Mouse (Mus musculus): ENCODE measurements around the gene Adamts8. TPM values are rescaled to one million over a fixed set of nuclear protein-coding genes. Genes with fewer than 3 reads are reported as not detected.
A peak's percentile ranks its signal among the peaks of the same experiment; 100 is the strongest.

The Adamts8 gene
- total RNA-seq, 2 experiments from 2014 or later, result 8.1 to 16.1 TPM

- DNase-seq, result peak; percentile 45 to 51
- intact Hi-C loops (cut with DNase I), result loop anchor here (2.0 to 10.0 kb wide), 4 partner anchors 77 to 359 kb away; no protein-coding TSS in a partner anchor
These were observed 20.9 kb upstream of the Adamts8 start for GRCm38 (mm10) chr9:30921261-30922103.

GRCm38 (mm10) chr9:30922197-30922894, 20.0 kb upstream of the Adamts8 start, which contains the start of gene Adamts15:
Adamts15 (minus strand) TSS chr9:30922452.
- peak; percentile 82 to 85 for DNase-seq
- intact Hi-C loops (cut with DNase I), result loop anchor here (5.0 to 10.0 kb wide), 3 partner anchors 140 to 360 kb away; no protein-coding TSS in a partner anchor

DNA sequence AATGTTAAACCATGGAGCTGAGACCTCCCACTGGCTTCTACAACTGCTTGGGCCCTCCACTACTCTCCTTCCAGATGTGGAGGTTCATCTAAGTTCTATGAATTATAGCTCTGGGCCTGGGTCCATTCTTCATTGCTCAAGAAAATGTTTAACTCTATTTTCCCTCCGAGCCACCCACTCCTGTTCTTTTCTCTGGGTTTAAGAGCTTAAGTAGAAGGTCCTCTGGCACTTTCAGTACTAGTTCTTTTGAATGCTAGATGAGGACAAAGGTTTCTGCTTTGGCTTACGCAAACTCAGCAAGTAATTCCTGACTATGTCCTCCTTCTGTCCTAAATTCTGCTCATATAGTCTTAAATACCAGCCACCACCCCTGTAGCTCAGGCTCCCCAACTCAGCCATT, 13.6 kb upstream of the Adamts8 start:
- intact Hi-C loops (cut with DNase I), result loop anchor here (10.0 kb wide), 1 partner anchor 194 kb away; no protein-coding TSS in a partner anchor
- no peak for DNase-seq

GRCm38 (mm10) chr9:30932346-30932745, 10.0 kb upstream of the Adamts8 start:
- DNase-seq, result no peak
- intact Hi-C loops (cut with DNase I), result no loop called here

GRCm38 (mm10) chr9:30934827-30935226, 7.5 kb upstream of the Adamts8 start:
- no peak for DNase-seq
- intact Hi-C loops (cut with DNase I), result no loop called here

GRCm38 (mm10) chr9:30936674-30937438, 5.5 kb upstream of the Adamts8 start:
- intact Hi-C loops (cut with DNase I), result loop anchor here (1.0 kb wide), 2 partner anchors 374 to 457 kb away; no protein-coding TSS in a partner anchor
- DNase-seq, result peak; percentile 66 to 81

DNA sequence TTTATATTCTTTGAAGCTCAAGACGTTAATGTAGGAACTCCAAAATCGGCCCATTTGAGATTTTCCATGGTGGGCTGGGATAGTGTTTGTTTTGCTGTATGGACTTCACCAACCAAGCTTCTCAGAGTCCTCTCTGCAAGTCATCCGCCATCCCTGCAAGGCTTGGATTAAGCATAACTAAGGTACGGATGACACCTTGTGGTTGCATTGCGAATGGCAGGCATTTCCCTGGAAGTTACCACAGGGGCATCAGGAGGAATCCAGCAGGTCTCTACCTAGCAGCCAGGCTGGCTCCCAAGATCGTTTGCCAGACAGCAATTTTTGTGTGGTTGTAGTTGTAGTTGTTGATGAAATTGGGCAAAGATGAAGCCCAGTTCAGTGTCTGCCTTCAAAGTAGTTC, 2.0 kb upstream of the Adamts8 start:
- peak; percentile 90 to 94 for DNase-seq
- intact Hi-C loops (cut with DNase I), result loop anchor here (2.0 to 5.0 kb wide), 3 partner anchors 87 to 494 kb away; no protein-coding TSS in a partner anchor

DNA sequence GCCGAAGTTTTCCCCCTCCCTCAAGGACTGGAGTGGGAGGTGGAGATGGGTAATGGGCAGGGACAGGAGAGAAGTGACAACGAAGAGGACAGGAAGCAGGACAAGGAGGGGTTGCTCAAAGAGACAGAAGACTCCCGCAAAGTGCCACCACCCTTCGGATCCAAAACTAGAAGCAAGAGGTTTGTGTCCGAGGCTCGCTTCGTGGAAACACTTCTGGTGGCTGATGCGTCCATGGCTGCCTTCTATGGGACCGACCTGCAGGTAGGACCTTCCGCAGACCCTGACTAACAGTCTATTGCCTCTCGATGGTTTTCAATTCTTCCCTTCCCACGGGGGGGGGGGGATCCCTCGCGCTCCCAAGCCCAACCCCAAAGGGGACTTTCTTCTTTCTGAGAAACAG, 979 bp downstream of the Adamts8 start:
- no peak for DNase-seq
- intact Hi-C loops (cut with DNase I), result loop anchor here (5.0 kb wide), 1 partner anchor 84 kb away; no protein-coding TSS in a partner anchor

DNA sequence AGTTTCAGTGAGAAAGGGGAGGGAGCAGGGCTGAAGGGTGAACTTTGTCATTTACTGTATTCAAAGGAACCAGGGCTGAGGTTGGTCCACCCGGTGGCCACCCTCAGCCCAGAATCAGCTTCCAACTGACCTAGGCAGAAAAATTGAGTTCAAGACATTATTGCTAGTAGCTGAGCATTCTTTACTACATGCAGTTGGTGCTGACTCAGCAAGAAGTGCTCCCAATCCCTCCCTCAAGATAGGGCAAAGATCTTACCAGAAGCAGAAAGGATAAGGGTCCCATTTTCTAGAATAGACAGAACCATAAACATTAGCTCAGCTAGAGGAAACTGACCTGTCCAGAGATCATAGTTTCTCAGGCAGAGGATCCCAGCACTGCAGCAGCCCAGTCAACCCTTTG, 1.9 kb downstream of the Adamts8 start:
- DNase-seq, result no peak
- intact Hi-C loops (cut with DNase I), result loop anchor here (5.0 kb wide), 1 partner anchor 83 kb away; no protein-coding TSS in a partner anchor

DNA sequence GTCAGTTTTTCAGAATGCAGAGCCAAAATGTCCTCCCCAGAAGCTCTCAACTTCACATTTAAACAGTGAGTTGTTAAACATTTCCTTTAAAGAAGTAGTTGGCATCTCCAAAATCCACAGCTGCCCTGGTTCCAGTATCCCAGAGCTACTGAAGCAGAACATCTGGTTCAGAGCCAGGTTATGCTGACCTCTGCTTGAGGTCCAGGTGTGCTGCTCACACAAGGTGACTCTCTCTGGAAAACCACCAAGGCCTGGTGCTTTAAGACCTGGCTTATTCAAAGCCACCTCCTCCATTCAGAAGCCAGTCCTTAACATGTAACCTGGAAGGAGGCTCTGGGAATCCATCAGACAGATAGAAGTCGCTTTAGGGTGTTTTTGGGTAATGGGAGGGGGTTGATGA, 2.9 kb downstream of the Adamts8 start:
- DNase-seq, result no peak
- intact Hi-C loops (cut with DNase I), result no loop called here

DNA sequence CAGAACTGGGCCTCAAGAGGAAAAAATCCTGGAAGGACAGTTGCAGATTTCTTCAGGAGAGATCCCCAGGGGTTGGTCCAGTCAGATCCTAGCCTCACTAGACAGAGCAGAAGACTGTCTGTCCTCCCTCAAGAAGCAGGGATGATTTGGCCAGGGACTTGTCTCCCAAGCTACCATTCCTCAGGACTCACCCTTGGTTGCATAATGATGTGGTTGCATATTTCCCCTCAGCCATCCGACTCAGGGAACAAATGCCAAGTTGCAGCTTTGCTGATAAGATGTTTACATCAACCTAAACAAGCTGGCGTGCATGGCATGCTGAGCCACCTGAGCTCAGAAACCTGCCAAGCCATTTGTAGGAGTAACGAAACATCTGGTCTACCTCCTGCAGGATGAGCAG, 7.1 kb downstream of the Adamts8 start:
- DNase-seq, result peak in 1 of 2 experiments; percentile 10
- intact Hi-C loops (cut with DNase I), result no loop called here

DNA sequence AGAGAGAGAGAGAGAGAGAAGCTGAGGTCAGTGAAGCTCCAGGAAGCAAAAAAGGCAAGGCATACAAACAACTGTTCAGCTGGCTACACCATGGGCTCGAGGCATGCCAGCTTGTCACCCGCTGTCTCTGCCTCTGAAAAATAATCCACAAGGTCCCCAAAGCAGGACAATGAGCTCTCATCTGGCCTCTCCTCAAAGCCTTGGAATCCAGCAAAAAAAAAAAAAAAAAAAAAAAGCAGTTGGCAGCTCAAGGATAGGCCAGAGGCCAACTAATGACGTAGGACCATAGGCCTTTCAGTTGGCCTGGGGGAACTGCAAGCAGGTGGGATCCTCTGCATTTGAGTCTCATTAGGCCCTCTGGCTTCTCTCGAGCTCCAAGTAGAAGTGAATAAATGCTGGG, 7.6 kb downstream of the Adamts8 start:
- intact Hi-C loops (cut with DNase I), result no loop called here
- peak in 1 of 2 experiments; percentile 34 for DNase-seq

DNA sequence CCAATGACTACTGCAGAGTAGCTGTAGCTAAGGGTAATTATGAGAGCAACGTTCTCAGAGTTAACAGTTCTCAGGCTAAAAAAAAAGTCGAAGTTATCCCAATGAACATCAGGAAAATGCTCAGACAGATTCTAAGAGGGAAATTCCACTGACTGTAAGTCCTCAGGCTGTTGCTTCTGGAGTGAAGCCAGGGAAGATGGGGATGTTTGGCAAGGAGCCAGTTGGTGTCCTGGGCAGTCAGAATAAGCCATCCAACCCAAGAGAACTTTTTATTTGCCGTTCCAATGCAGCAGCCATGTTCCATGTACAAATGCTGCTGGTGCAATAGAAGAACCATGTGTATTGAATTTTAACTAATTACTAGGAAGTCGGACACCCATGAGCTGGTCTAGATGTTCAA, 8.2 kb downstream of the Adamts8 start:
- intact Hi-C loops (cut with DNase I), result no loop called here
- peak in 1 of 2 experiments; percentile 51 for DNase-seq

DNA sequence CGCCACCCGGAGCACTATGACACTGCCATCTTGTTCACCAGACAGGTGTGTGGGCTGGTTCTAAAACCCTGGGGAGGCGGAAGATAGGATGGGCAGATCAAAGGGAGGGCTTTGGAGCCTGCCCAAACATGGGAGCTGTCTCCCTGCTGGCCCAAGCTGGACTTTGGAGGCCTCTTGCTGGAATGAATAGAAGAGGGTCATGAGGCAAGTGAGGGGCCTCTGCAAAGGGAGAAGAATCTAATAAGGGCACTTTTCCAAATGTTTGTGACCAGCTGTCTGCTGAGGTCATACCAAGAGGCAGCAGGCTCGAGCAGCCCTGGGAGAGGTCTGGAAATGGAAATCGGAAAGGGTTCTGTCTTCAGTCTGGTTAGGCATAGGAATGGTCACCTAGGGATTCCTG, 9.1 kb downstream of the Adamts8 start:
- DNase-seq, result peak in 1 of 2 experiments; percentile 62
- intact Hi-C loops (cut with DNase I), result no loop called here

GRCm38 (mm10) chr9:30953287-30953686, 10.9 kb downstream of the Adamts8 start:
- DNase-seq, result peak in 1 of 2 experiments; percentile 29
- intact Hi-C loops (cut with DNase I), result no loop called here

GRCm38 (mm10) chr9:30955246-30955645, 12.9 kb downstream of the Adamts8 start:
- DNase-seq, result no peak
- intact Hi-C loops (cut with DNase I), result no loop called here

DNA sequence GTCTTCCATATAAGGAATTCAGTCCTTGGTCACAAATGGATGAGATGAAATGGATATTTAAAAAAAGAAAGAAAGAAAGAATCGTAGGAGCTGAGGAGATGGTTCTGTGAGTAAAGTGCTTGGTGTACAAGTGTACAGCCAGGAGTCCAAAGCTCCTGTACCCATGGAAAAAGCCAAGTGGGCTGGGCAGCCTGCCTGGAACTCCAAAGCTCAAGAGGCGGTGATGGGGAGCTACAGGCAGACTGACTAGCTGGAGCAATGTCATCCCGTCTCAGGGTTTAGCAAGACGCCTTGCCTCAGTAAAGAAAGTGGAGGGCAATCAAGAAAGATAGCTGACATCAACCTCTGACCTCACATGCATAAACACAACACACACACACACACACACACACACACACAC, 21.4 kb downstream of the Adamts8 start:
- DNase-seq, result peak; percentile 64 to 67
- intact Hi-C loops (cut with DNase I), result no loop called here

DNA sequence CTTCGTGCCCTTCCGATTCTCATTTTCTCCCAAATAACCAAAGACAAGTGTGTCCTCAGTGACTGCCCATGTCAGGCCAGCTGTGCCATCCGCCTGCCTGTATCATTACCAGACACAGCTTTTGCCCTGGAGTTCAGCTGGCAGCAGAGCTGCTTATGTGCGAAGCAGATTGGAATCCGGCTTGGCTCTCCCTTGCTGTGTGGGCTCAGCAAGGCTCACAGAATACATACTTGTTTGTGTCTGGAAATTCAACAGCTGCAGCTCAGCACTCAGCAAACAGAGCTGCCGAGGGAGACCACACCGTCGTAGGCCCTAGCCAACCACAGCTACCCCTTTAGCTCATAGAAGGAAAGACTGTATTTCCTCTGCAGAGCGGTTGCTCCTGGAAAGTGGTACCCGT, 22.3 kb downstream of the Adamts8 start:
- DNase-seq, result peak; percentile 65 to 66
- intact Hi-C loops (cut with DNase I), result no loop called here

GRCm38 (mm10) chr9:30966881-30967280, 24.5 kb downstream of the Adamts8 start:
- peak; percentile 12 to 16 for DNase-seq
- intact Hi-C loops (cut with DNase I), result no loop called here

GRCm38 (mm10) chr9:30968130-30968529, 25.8 kb downstream of the Adamts8 start:
- DNase-seq, result no peak
- intact Hi-C loops (cut with DNase I), result no loop called here

All from heart, postnatal 10 days (tissue).